Mouse (Mus musculus): ENCODE data around the gene Rflna. TPM values are rescaled to one million over a fixed set of nuclear protein-coding genes. Genes with fewer than 3 reads are reported as not detected.

The Rflna gene
- polyA plus RNA-seq (2015; fragmentation: Nextera tagmentation; extraction: Ambion mirVana): 2.0 and 2.2 TPM in 2 replicates

- peaks cover 24% of the 10 kb centered on the region for H3K4me1 ChIP-seq (replicated peaks)
- H3K9me3 ChIP-seq: no peaks in the 10 kb centered on the region
- H3K9ac ChIP-seq: peak within 1 kb of the TSS; percentile 47
- 3% methylated on average over 41 of the region's 41 CpGs for WGBS
- H3K36me3 ChIP-seq: no peaks in the 10 kb centered on the region
- peak within 1 kb of the TSS; percentile 86 for H3K4me2 ChIP-seq (replicated peaks)
- ATAC-seq: peak; percentile 78
- H3K27me3 ChIP-seq (replicated peaks): peaks cover 5% of the 10 kb centered on the region; the same call in 1 of the 2 replicates
- H3K4me3 ChIP-seq (replicated peaks): peak within 1 kb of the TSS; percentile 41
- H3K27ac ChIP-seq: no peak within 1 kb of the TSS
Observed at GRCm38 (mm10) chr5:125002969-125003872, at the start of gene Rflna. Gene Rflna (plus strand): TSS chr5:125003221.

- Histone ChIP-seq H3K4me2 (replicated peaks) (no peak overlapping the region), H3K36me3 (no peaks in the 10 kb centered on the region), H3K9me3 (no peaks in the 10 kb centered on the region), H3K4me1 (replicated peaks) (0 out of 2 replicates have a peak, but pooled peaks cover 3% of the 10 kb centered on the region), H3K27ac (no peak overlapping the region), H3K27me3 (replicated peaks) (no peaks in the 10 kb centered on the region), H3K4me3 (replicated peaks) (no peak overlapping the region), H3K9ac (no peak overlapping the region)
- WGBS: 69% methylated on average over 8 of the region's 8 CpGs
- ATAC-seq: no peak
Observed at GRCm38 (mm10) chr5:124954404-124955305, 48.4 kb upstream of the Rflna start.

- peaks cover 18% of the 10 kb centered on the region for H3K4me1 ChIP-seq (replicated peaks)
- H3K27me3 ChIP-seq (replicated peaks): no peaks in the 10 kb centered on the region
- ATAC-seq: no peak
- H3K4me3 ChIP-seq (replicated peaks): no peak overlapping the region
- no peak overlapping the region for H3K9ac ChIP-seq
- no peak overlapping the region for H3K27ac ChIP-seq
- 74% methylated on average over 5 of the region's 5 CpGs for WGBS
- H3K4me2 ChIP-seq (replicated peaks): no peak overlapping the region
- H3K9me3 ChIP-seq: no peaks in the 10 kb centered on the region
- H3K36me3 ChIP-seq: no peaks in the 10 kb centered on the region
Observed at GRCm38 (mm10) chr5:124957491-124957890, 45.5 kb upstream of the Rflna start.

GRCm38 (mm10) chr5:124959099-124959498, 43.9 kb upstream of the Rflna start:
- ATAC-seq: no peak
- WGBS: 97% methylated on average over 4 of the region's 4 CpGs
- H3K9ac ChIP-seq: no peak overlapping the region

GRCm38 (mm10) chr5:124960131-124960901, 42.7 kb upstream of the Rflna start:
- Histone ChIP-seq H3K27me3 (replicated peaks) (no peaks in the 10 kb centered on the region), H3K9me3 (no peaks in the 10 kb centered on the region), H3K9ac (no peak overlapping the region), H3K4me3 (replicated peaks) (no peak overlapping the region), H3K4me2 (replicated peaks) (peak overlapping the region; percentile 44), H3K27ac (peak overlapping the region; percentile 83), H3K4me1 (replicated peaks) (peaks cover 20% of the 10 kb centered on the region), H3K36me3 (no peaks in the 10 kb centered on the region)
- 14% methylated on average over 18 of the region's 18 CpGs for WGBS
- peak; percentile 78 for ATAC-seq

More at GRCm38 (mm10) chr5:124959099-124959498, 43.9 kb upstream of the Rflna start:
- Histone ChIP-seq H3K27ac (no peak overlapping the region), H3K4me2 (replicated peaks) (no peak overlapping the region), H3K9me3 (no peaks in the 10 kb centered on the region), H3K36me3 (no peaks in the 10 kb centered on the region), H3K4me3 (replicated peaks) (no peak overlapping the region), H3K4me1 (replicated peaks) (peaks cover 20% of the 10 kb centered on the region), H3K27me3 (replicated peaks) (no peaks in the 10 kb centered on the region)

GRCm38 (mm10) chr5:124961433-124961832, 41.6 kb upstream of the Rflna start:
- 72% methylated on average over 8 of the region's 8 CpGs for WGBS
- no peak overlapping the region for H3K27ac ChIP-seq
- no peaks in the 10 kb centered on the region for H3K36me3 ChIP-seq
- no peak overlapping the region for H3K4me3 ChIP-seq (replicated peaks)
- no peaks in the 10 kb centered on the region for H3K9me3 ChIP-seq
- H3K9ac ChIP-seq: no peak overlapping the region
- peaks cover 20% of the 10 kb centered on the region for H3K4me1 ChIP-seq (replicated peaks)
- no peak overlapping the region for H3K4me2 ChIP-seq (replicated peaks)
- no peaks in the 10 kb centered on the region for H3K27me3 ChIP-seq (replicated peaks)
- ATAC-seq: no peak

GRCm38 (mm10) chr5:124962761-124963160, 40.3 kb upstream of the Rflna start:
- H3K4me1 ChIP-seq (replicated peaks): peaks cover 20% of the 10 kb centered on the region
- no peak for ATAC-seq
- no peak overlapping the region for H3K9ac ChIP-seq
- H3K4me2 ChIP-seq (replicated peaks): no peak overlapping the region
- 49% methylated on average over 7 of the region's 7 CpGs for WGBS
- H3K27me3 ChIP-seq (replicated peaks): no peaks in the 10 kb centered on the region
- no peak overlapping the region for H3K4me3 ChIP-seq (replicated peaks)
- no peaks in the 10 kb centered on the region for H3K9me3 ChIP-seq
- H3K36me3 ChIP-seq: no peaks in the 10 kb centered on the region
- H3K27ac ChIP-seq: no peak overlapping the region

GRCm38 (mm10) chr5:124963806-124964672, 39.0 kb upstream of the Rflna start:
- no peaks in the 10 kb centered on the region for H3K27me3 ChIP-seq (replicated peaks)
- no peaks in the 10 kb centered on the region for H3K36me3 ChIP-seq
- peaks cover 20% of the 10 kb centered on the region for H3K4me1 ChIP-seq (replicated peaks)
- H3K4me3 ChIP-seq (replicated peaks): peak overlapping the region; percentile 23
- H3K9ac ChIP-seq: peak overlapping the region; percentile 37
- H3K4me2 ChIP-seq (replicated peaks): peak overlapping the region; percentile 63
- no peaks in the 10 kb centered on the region for H3K9me3 ChIP-seq
- peak; percentile 60 for ATAC-seq
- peak overlapping the region; percentile 3; the same call in 1 of the 2 replicates for H3K27ac ChIP-seq
- WGBS: 53% methylated on average over 22 of the region's 22 CpGs

GRCm38 (mm10) chr5:124966622-124967332, 36.2 kb upstream of the Rflna start:
- no peak overlapping the region for H3K4me2 ChIP-seq (replicated peaks)
- H3K27ac ChIP-seq: no peak overlapping the region
- no peak overlapping the region for H3K4me3 ChIP-seq (replicated peaks)
- no peaks in the 10 kb centered on the region for H3K36me3 ChIP-seq
- no peak for ATAC-seq
- 83% methylated on average over 14 of the region's 14 CpGs for WGBS
- 0 out of 2 replicates have a peak, but pooled peaks cover 5% of the 10 kb centered on the region for H3K4me1 ChIP-seq (replicated peaks)
- no peaks in the 10 kb centered on the region for H3K9me3 ChIP-seq
- H3K9ac ChIP-seq: no peak overlapping the region
- H3K27me3 ChIP-seq (replicated peaks): no peaks in the 10 kb centered on the region

- H3K4me1 ChIP-seq (replicated peaks): no peaks in the 10 kb centered on the region
- no peak overlapping the region for H3K4me2 ChIP-seq (replicated peaks)
- 40% methylated on average over 8 of the region's 8 CpGs for WGBS
- H3K27me3 ChIP-seq (replicated peaks): no peaks in the 10 kb centered on the region
- H3K27ac ChIP-seq: no peak overlapping the region
- no peaks in the 10 kb centered on the region for H3K9me3 ChIP-seq
- no peaks in the 10 kb centered on the region for H3K36me3 ChIP-seq
- H3K4me3 ChIP-seq (replicated peaks): no peak overlapping the region
- ATAC-seq: no peak
- no peak overlapping the region for H3K9ac ChIP-seq
Observed at GRCm38 (mm10) chr5:124969790-124970189, 33.2 kb upstream of the Rflna start.
